Mouse (Mus musculus) MN1 (cell line): ENCODE measurements around the gene Cdnf.
A peak's percentile ranks its signal among the peaks of the same experiment; 100 is the strongest.

Experiments used
- DNase-seq: peaks from one replicate; pipeline ENCODE4 v3.0.0-alpha.2; 2016; ENCODE audit warnings: low spot score

Cdnf gene

DNA sequence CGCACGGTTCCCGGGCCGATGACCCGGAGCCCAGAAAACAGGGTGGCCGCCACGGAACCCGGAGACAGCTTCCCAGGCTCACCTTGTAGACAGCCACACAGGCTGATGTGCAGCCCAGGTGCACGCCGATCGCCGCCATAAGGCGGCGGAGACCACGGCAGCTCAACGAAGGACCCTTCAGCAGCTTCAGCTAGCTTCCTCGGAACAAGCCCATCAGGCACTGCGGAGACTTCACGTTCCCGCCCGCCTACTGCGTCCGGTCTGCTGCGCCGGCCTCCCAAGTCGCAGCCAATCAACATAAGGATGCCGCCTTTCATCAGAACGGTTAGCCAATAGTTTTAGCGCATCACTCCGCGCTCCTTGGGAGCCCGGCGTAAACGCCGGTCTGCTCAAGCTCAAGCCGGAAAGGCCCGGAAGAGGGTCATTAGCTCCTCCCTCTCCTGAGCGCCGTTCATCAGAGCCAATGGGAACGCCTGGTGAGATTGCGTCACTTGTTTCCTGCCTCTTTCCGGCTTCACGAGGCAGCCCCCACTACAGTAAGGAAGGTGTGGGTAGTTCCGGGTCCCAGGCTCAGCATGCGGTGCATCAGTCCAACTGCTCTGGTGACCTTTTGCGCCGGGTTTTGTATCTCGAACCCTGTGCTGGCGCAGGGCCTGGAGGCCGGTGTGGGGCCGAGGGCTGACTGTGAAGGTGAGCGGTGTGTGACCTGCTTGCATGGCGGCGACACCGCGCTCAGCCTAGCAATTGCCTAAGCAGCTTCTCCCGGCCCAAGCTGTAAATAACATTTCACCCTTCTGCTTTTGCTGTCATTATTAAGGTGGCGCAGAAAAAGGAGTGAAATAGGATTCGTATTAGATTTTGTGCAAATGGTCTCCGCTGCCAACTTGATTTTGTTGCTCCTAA lies at the start of gene Cdnf, which contains the start of the genes Gm45902 and Hspa14:
Gene Cdnf, plus strand, starts transcription at position 479 of the 903 bp plus-strand sequence.
Gene Gm45902, minus strand, starts transcription at position 239 of the 903 bp plus-strand sequence.
Gene Hspa14, minus strand, starts transcription at position 263 of the 903 bp plus-strand sequence.
- peak; percentile 95 for DNase-seq

DNA sequence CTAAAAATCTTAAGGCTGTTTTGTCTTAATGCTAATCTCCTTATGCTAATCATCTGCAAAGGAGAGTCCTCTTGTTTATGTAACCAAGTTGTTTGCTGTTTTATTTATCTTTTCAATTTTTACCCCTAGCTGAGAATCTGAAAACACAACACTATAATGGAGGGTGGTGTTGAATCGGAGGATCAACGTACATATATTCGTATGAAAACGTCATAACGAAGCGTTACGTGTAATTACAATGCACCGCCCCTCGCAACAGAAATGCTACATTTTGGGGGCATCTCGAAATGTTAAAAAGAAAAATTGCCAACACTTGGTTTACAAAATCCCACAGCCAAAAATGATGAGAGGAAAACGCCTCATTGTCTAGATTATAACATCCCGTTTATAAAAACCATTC lies 38.9 kb upstream of the Cdnf start:
- peak; percentile 5 for DNase-seq

DNA sequence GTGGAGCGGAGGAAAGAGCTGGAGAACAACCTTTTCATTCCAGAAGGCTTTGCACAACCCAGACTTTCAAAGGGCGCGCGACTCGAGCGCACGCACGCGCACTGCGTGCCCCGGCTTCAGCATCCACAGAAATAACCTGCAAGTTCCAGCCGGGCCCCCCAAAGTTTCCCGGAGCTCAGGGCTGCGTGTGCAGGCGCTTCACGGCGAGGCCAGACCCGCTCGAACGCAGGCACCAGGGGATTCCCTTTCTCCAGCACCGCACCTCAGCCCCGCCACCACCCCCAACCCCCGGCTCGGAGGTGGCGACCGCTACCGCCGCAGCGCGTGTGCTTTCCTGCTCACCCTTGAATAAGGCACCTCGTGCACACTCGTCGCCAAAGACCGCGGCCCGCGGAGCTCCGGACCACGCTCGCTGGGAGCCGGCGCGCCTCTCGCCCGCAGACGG lies 38.4 kb upstream of the Cdnf start:
- DNase-seq: peak; percentile 43

DNA sequence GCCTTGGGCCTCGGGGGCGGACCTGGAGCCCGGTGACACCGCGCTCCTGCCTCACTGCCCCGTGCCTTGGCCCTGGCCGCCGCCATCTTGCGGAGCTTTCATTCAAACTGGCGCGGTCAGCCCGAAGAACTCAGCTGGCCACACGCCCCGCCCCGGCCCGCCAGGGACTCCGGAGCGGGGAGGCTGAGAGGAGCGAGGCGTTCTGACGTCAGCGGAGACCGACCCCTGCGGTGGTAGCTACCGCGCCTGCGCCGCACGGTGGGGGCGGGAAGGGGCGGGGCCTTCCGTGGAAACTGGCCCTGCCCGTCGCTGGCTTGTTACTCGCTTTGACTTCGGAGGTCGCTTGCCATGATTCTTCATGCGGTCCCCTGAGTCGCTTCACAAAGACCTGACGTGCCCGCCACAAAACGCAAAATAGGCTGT lies 38.0 kb upstream of the Cdnf start, which contains the start of gene Suv39h2:
Gene Suv39h2, minus strand, starts transcription at position 171 of the 423 bp plus-strand sequence.
- peak; percentile 93 for DNase-seq

DNA sequence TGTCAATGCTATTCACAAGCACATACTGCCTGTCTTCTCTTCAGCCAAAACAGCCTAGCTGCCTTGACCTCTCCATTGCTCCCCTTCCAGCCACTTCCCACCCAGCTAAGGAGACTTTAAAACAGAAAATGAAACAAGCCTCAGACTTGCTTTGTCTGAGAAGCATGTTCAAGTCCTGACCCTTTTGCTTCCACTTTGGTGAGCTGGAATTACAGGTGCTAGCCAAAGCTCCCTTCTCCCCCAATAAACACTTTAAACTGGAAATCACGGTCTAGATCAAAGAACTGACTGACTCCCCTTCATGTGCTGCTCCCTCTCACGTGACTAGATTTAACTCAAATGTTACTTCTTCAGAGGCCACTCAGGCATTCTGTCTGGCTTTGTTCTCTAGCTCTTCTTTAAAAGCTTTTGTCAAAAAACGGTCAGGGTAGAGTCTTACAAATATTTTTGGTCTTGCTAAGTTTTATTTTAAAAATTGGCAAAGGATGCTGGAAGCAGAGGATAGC lies 37.0 kb upstream of the Cdnf start:
- peak; percentile 12 for DNase-seq

DNA sequence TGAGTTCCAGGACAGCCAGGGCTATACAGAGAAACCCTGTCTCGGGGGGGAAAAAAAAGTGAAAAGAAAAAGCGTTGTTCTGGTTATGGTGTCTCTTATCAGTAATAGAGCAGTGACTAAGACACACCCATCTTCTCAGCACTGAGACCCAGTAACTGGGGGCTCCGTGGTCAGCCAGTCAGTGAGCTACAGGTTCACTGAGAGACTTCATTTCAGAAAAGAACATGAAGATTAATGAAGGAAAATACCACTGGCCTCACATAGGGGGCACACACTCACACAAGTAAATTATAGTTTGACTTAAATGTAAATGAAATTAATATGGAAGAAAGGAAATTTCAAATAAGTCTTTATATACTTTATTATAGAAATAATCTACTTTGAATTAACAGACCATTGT lies 32.6 kb upstream of the Cdnf start:
- no peak for DNase-seq

DNA sequence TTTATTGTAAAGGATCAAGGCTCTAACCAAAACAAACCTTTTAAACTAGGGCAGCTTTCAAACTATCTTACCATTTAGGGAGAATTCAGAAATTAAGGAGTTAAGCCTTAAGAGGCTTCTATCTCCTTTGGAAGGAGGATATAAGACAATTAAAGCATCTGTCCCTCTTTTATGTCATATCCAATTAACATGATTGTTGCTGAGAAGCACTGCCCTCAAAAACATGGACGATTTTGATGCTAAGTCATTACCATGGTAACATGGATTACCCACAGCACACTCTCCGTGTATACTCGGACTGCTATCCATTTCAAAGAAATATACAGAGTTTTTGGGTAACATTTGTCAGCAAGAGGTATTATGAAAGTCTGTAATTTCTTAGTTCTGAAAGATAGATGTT lies 23.0 kb upstream of the Cdnf start:
- no peak for DNase-seq

DNA sequence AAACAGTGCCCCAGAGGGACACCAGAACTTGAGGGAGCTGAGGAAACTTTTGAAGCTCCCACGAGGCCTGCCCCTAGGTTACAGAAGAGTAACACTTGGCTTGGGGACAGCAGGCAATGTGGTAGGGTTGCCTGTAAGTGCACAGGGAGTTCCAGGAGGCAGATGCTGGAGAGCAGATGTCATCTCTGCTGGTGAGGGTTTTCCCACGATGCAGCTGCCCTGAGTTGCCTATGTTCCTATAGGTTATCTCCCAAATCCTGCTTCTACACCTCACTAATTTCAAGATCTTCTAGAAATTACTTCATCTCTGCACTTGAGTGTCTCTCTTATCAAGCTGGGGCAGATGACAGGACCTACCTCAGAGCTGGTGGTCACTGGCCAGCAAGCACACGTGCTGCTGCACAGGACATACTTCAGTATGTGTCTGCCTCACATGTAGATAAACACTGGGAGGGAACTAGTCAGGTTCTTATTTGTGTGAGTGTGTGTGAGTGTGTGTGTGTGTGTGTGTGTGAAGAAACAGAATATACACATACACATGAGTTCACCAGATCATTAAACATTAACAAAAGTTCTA lies 18.9 kb upstream of the Cdnf start:
- no peak for DNase-seq

DNA sequence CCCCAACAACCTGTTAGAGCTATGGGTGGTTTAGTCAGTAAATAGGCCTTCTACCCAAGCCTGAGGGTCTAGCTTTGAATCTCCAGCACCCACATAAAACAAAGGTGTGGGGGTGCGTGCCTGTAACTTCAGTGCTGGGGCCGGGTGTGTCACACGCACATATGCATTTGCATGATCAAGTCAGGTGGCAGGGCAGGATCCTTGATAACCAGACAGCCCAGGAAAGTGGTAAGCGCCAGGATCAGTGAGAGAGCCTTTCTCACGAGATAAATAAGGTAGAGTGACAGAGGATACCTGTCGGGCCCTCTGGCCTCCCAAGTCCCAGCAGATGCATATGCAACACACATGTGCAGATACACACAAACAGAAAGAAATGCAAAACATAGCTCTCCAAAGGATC lies 13.3 kb upstream of the Cdnf start:
- DNase-seq: no peak

DNA sequence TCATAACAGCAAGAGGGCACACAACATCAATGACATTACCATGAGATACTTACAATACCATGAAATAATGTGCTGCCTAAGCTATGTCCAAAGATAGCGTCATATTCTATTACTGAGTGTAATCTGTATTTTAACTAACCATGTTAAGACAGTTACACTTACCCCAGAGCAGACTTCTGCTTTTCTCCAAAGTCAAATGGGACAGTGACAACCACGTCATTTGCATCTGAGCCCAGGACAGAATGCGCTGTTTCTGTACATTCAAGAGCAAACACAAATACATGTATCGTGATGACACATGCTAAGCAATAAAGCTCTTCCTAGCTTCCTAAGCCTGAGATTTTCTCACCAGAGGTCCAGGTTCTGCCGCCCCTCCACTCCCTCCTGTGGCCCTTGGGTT lies 11.9 kb upstream of the Cdnf start:
- no peak for DNase-seq

DNA sequence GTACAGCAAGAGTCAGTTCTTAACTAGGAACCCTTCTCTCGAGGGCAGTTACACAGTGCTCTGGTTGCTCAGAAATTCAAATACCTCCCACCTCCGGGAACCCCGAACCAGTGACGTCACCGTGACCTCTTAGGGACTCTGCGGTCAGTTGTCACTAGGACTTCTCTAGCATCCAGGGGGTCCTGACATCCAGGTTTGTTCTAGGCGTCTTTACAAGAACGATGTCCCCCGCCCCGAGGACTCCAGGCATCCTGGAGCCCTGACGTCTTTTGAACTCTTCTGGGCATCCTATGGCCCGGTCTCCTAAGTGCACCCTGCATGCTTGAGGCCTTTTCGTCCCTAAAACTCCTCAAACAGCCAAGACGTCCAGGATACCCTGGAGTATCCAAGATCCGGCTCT lies 754 bp upstream of the Cdnf start:
- peak; percentile 36 for DNase-seq

DNA sequence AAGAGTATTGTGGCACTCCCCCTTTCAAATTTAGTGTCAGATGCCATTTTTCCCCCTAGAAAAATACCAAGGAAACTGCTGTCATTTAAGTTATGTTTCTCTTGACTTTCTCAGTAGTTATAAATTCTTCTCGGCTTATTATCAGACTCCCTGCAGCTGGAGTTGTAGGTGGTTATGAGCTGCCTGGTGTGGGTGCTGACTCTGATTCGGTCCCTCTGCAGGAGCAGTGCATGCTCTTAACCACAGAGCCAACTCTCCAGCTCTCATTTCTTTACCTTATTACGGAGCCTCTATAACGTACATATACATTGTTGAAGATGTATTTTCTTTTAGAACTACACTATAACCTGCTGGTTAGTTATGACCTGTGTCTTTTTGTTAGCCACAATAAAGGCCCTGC lies 9.7 kb downstream of the Cdnf start:
- DNase-seq: no peak

DNA sequence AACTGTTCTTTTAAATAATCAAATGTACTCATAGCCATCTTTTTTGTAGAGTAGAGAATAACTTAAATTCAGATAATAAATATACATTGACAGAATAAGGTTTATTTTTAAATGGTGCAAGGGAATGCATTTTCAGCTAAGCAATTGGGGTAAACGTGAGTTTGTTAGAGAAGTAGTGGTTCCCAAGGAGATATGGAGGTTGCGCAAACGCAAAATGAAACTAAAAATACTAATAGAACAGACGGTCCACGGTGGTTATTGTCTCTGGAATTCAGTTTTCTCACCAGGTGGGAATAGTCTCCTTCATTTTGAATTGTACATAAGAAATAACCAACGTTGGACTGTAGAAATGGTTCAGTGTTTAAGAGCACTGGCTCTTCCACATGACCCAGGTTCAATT lies 13.5 kb downstream of the Cdnf start:
- no peak for DNase-seq

DNA sequence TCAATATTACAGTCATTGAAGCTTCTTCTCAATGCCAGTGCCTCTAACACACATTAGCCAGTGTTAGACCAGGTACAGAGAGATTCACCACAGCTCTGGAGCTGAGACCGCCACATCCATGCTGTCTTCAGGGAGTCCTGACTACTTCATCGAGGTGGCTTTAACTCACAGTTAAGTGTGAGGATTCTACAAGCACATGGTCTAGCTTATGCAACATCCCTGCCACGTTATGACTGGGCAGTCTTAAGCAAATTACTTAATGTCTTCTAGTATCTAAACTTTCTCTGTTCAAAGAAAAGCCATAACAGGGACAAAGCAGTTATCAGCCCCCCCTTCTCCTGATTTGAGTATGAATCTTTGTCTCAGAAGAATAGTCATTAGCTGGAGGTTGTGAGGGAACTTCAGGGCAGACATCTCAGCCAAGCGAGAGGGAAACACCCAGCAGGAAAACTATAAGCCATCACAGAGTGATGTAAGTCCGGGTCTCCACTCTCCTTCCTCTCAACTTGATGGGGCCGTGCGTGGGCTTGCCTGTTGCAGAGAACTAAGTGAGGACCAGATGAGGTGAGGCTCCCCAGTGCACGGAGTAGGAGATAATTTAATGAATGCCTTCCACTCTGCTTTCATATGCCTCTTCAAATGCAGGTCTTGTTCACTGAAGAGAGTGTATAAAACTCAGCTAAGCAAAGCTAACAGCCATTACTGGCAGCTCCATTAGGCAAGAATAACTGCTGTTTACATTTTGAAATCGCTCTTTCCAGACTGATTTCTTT lies 28.7 kb downstream of the Cdnf start:
- no peak for DNase-seq

DNA sequence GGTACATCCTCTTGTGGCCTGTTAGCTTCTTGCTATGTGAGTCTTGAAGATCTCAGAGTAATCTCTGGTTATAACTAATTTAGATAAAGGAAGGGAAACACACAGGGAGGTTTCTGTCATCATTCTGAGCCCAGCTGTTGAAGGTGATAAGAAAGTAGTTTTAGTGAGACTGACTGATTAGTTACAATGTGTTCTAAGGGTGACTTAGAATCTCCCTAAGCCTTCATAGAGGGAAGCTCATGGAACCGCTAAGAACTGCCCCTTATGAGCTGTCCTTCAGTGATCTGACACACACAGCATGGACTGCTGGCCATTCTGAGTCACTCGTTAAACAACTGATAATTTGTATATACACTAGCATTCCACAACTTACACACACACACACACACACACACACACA lies 33.2 kb downstream of the Cdnf start:
- DNase-seq: no peak

DNA sequence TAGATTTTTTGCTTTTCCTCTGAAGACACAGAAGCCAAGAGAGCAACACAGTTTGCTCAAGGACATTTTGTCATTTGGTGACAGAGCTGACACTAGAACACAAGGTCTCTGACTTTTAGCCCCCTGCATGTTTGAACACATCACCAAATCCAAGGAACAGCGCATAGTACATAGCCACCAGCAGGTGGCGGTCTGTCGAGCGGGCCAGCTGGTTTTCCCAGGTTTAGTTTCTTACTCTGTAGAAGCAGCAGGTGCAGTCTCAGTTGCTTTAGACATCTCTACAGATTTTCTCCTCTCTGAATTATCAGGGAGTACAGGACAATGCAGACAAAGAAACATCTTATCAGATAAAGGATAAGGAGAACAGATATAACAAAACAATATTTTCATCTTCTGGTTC lies 33.8 kb downstream of the Cdnf start:
- DNase-seq: peak; percentile 24

DNA sequence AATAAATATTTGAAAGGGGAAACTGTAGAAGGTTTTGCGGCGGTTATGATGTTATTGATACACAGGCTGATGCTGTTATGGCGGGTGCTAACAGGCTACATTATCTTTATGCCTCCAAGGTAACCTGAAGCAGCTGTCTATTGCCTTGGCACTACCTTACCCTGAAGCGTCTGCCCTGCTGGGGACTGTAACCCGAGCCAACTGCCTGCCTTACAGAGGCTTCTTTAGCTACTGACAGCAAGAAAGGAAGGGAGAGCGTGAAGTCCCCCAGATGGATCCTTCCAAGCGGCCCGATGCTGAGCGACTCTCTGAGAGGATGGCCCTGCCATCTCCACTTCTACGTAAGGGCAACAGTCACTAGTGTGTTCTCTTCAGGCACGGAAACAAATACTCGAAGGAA lies 57.4 kb downstream of the Cdnf start, which contains the start of gene Fam107b:
Gene Fam107b, plus strand, starts transcription at position 303 of the 400 bp plus-strand sequence.
- DNase-seq: no peak

DNA sequence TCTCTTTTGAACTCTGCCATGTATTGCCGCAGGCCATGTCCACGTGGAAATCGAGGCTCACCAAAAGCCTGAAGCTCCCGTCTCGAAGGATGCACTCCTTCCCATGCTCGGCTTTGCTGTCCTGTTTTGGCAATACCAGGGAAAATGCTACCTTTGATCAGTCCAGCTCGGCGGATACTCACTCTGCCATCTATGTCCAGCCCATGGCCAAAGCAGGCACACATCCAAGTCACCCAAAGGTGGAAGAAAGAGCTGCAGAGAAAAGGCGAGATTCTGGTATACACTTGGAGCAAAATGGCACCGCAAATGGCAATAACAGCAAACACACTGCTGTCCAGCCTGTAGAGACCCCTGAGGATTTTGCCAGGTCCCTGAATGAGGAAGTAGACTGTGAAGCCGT lies 57.8 kb downstream of the Cdnf start:
- no peak for DNase-seq

DNA sequence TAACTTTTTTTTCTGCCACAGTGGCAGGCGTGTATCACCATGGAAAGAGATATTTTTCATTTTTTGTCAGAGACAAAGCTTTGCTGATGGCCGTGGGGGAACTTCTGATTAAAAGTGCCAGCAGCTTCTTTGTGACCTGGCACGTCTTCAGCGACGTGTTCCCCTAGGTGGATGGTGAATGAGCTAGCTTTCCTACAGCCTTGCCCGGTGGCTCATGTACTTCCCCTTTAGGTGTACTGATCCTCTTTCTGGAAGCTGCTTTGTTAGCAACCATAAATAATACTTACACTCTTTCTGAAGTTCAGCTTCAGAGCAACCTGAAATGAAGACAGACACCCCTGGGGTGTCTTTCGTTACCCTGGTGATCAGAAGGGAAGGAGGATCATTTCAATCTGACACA lies 61.1 kb downstream of the Cdnf start:
- DNase-seq: no peak

DNA sequence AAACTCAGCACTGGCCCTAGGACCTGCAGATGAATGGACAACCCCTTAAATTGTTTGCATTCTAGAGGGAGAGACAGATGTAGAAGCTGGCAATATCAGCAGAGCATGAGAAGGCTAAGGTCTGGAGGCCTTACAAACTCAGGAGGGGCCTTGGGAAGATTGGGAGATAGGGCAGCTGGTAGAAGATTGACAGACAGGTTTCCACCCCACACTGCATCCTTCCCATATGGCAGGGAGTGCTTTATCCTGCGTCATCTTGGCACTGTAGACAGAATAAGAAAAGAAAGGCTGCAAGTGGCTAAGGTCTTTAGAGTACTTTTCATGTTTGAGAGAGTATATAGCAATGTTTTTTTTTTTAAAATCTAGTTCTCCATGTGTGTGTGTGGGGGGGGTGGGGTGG lies 62.3 kb downstream of the Cdnf start:
- no peak for DNase-seq
